Mouse (Mus musculus) midbrain, embryonic 16.5 days (tissue): ENCODE data around the gene Izumo2. TPM values are rescaled to one million over a fixed set of nuclear protein-coding genes. Genes with fewer than 3 reads are reported as not detected.
"Not testable (repeated sequence)": the region's sequence is repeated elsewhere in the genome, so short reads cannot be mapped to it uniquely, and the experiment has no call there.

Experiments used
- ATAC-seq: fragments of 200-750 bp; cut with Nextera tagmentation; 2 replicates; pipeline ENCODE4 v1.8.0; 2017; ENCODE audit warnings: moderate TSS enrichment
- H3K27ac ChIP-seq: fragments of 300-500 bp; sonication (generic); 2 replicates; pipeline ENCODE4 v1.5.1; 2014; ENCODE audit warnings: mild to moderate bottlenecking, low read length, mixed read lengths
- H3K27me3 ChIP-seq: fragments of 300-500 bp; sonication (generic); 2 replicates; pipeline ENCODE4 v1.6.1; 2014; ENCODE audit warnings: low read depth, low read length, mixed read lengths; ENCODE audit not compliant: control insufficient read depth, insufficient read depth
- H3K36me3 ChIP-seq: fragments of 300-500 bp; sonication (generic); 2 replicates; pipeline ENCODE4 v1.6.1; 2014; ENCODE audit warnings: mild to moderate bottlenecking, low read length, moderate library complexity, mixed read lengths; ENCODE audit not compliant: control insufficient read depth, insufficient read depth
- H3K4me1 ChIP-seq: fragments of 300-500 bp; sonication (generic); 2 replicates; pipeline ENCODE4 v1.6.1; 2014; ENCODE audit warnings: mild to moderate bottlenecking, low read length, mixed read lengths; ENCODE audit not compliant: control insufficient read depth, insufficient read depth
- H3K4me2 ChIP-seq: fragments of 300-500 bp; sonication (generic); 2 replicates; pipeline ENCODE4 v1.6.1; 2014; ENCODE audit warnings: mild to moderate bottlenecking, low read length, mixed read lengths
- H3K4me3 ChIP-seq: fragments of 300-500 bp; sonication (generic); 2 replicates; pipeline ENCODE4 v1.5.1; 2014; ENCODE audit warnings: low read depth, mild to moderate bottlenecking, low read length, moderate library complexity, mixed read lengths
- H3K9ac ChIP-seq: fragments of 300-500 bp; sonication (generic); 2 replicates; pipeline ENCODE4 v1.6.1; 2014; ENCODE audit warnings: low read depth, low read length, mixed read lengths
- H3K9me3 ChIP-seq: fragments of 300-500 bp; sonication (generic); replicated peaks from 2 replicates; pipeline ENCODE4 v1.6.1; 2014; ENCODE audit warnings: mild to moderate bottlenecking, low read length, mixed read lengths; ENCODE audit not compliant: control insufficient read depth, poor library complexity, severe bottlenecking
- WGBS: fragments of 180-500 bp; shearing (Covaris S2); extraction: QIAGEN DNeasy Blood & Tissue Kit; methylation state at CpG from one replicate; pipeline ENCODE4 v1.1.7; 2014; 5-methylcytosine and 5-hydroxymethylcytosine counted together
- polyA plus RNA-seq: library from polyadenylated mRNA; unstranded; fragments of >200 nt; fragmentation: Nextera tagmentation; extraction: Ambion mirVana; gene quantifications from 2 replicates; pipeline ENCODE4 v1.2.1, GENCODE M21; 2015

Izumo2 gene
- polyA plus RNA-seq, 1 experiment from 2014 or later = not detected

DNA sequence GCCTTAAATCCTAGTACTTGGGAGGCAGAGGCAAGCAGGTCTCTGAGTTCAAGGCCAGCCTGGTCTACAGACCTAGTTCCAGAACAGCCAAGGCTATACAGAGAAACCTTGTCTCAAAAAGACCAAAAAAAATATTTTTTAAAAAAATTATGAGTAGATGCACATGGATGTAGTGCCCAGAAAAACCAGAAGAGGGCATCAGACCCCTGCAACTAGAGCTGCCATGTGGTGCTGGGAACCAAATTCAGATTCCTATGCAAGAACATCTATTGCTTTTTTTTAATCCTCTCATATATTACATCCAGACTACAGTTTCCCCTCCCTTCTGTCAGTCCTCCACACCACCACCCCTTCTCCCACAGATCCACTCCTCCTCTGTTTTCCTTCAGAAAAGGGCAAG lies 2.2 kb upstream of the Izumo2 start:
- no peak overlapping the region for H3K27ac ChIP-seq
- H3K9me3 ChIP-seq = no peaks in the 10 kb centered on the region
- H3K36me3 ChIP-seq = no peaks in the 10 kb centered on the region
- no peak overlapping the region for H3K4me2 ChIP-seq
- no peak for ATAC-seq
- no peak overlapping the region for H3K9ac ChIP-seq
- no peaks in the 10 kb centered on the region for H3K27me3 ChIP-seq
- H3K4me1 ChIP-seq = no peaks in the 10 kb centered on the region
- no peak overlapping the region for H3K4me3 ChIP-seq

DNA sequence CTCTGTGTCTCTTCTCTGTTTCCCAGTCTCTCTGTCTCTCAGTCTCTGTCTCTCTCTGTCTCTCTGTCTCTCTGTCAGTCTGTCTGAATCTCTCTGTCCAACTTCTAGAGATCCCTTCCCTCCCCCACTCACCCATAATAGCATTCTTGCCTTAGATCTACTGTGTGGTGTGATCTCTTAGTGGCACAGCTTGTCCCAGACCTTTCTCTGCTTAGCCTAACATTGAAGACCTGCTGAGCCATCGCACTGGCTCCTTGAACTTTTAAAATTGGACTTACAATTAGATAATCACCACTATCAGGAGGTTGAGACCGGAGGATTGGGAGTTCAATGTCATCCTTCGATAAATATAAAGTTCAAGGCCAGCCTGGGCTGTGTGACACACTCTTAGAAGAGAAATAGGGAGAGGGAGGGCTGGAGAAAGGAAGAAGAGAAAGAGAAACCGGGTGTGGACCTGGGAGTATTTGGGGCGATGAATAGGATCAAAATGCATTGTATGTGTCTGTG lies 1.3 kb upstream of the Izumo2 start:
- Histone ChIP-seq H3K4me2 (no peak overlapping the region), H3K4me1 (no peaks in the 10 kb centered on the region), H3K36me3 (no peaks in the 10 kb centered on the region), H3K9me3 (no peaks in the 10 kb centered on the region), H3K27ac (no peak overlapping the region), H3K4me3 (no peak overlapping the region), H3K9ac (no peak overlapping the region), H3K27me3 (no peaks in the 10 kb centered on the region)
- no peak for ATAC-seq
- WGBS = 88% methylated on average over 5 of the region's 5 CpGs

DNA sequence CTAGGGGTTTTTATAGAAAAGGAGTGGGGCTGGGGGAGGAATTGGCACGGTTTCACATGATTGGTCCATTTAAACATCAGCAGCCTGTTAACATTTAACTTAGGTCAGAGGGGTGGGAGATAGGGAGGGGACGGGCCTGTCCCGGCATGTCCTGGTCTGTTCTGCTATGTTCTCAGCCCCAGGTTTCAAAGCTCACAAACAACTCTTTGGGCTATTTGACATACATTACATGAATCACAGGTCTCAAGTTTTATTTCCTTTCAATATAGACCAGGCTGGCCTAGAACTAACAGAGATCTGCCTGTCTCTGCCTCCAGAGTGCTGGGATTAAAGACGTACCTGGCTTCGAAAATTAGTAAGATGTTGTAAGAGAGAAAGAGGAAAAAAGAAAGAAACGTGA lies 449 bp upstream of the Izumo2 start:
- ATAC-seq, H3K4me1 ChIP-seq, H3K4me3 ChIP-seq, H3K9me3 ChIP-seq, H3K27me3 ChIP-seq, H3K4me2 ChIP-seq, H3K36me3 ChIP-seq, H3K9ac ChIP-seq, H3K27ac ChIP-seq: not testable (repeated sequence)
- 96% methylated on average over 5 of the region's 6 CpGs for WGBS

DNA sequence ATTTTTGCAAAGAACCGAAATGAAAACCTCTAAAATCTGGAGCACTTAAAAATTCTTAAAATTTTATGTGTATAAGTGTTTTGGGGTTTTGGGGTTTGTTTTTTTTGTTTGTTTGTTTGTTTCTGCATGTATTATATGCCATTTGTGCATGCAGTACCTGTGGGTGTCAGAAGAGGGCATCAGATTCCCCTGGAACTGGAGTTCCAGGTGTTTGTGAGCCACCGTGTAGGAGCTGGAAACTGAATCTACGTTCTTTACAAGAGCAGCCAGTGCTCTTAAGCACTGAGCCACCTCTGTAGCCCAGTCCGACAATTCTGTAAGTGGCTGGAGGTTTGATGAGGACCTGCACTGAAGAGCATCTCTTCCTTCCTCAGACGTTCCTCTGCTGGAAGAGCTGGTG lies 1.3 kb downstream of the Izumo2 start:
- H3K4me2 ChIP-seq = no peak overlapping the region
- no peak overlapping the region for H3K4me3 ChIP-seq
- H3K9me3 ChIP-seq = no peaks in the 10 kb centered on the region
- H3K36me3 ChIP-seq = no peaks in the 10 kb centered on the region
- H3K4me1 ChIP-seq = no peaks in the 10 kb centered on the region
- no peak overlapping the region for H3K27ac ChIP-seq
- no peaks in the 10 kb centered on the region for H3K27me3 ChIP-seq
- WGBS = 86% methylated on average over 5 of the region's 5 CpGs
- ATAC-seq = no peak
- H3K9ac ChIP-seq = no peak overlapping the region

DNA sequence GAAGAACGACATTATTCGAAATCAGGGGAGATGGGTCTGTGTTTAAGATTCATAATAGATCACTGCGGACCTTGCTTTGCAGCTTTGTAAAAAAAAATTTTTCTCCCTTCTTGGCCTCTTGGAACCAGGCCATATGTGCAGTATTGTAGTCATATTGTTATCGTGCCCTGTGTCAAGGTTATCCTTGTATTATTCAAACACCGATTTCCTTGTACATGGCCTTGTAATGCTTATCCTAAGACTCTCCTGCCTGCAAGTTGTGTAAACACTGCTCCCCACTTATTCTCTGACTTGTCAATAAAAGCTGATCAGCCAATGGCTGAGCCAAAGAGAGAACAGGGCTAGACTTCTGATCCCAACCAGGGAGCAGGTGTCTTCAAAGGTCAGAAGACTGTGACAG lies 13.5 kb downstream of the Izumo2 start:
- no peaks in the 10 kb centered on the region for H3K9me3 ChIP-seq
- no peak overlapping the region for H3K27ac ChIP-seq
- no peak for ATAC-seq
- H3K4me2 ChIP-seq = no peak overlapping the region
- H3K27me3 ChIP-seq = no peaks in the 10 kb centered on the region
- H3K4me1 ChIP-seq = no peaks in the 10 kb centered on the region; the same call in 1 of the 2 replicates
- no peaks in the 10 kb centered on the region for H3K36me3 ChIP-seq
- H3K9ac ChIP-seq = no peak overlapping the region
- 75% methylated on average over 5 of the region's 5 CpGs for WGBS
- H3K4me3 ChIP-seq = no peak overlapping the region

DNA sequence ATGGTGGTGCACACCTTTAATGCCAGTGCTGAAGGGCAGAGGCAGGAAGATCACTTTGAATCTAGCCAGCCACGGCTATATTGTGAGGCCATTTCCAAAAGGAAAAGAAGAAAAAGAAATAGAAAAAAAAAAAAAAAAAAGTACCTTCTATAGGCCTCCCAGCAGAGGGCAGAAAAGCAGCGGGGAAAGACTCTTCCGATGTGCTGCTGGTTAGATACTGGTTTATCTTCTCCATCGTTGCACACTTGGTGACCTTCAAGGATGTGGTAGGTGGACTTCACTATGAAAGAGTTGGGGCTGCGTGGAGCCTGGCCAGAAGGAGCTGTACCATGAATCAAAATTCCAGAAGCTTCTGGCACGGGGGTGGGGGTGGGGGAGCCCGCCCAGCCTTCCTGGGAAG lies 15.8 kb downstream of the Izumo2 start:
- 19% methylated on average over 7 of the region's 7 CpGs for WGBS
- H3K4me2 ChIP-seq = 0 out of 2 replicates have a peak overlapping the region, but pooled peaks have one; percentile 14
- no peak overlapping the region for H3K27ac ChIP-seq
- H3K4me1 ChIP-seq = no peaks in the 10 kb centered on the region; the same call in 1 of the 2 replicates
- no peak for ATAC-seq
- no peak overlapping the region for H3K4me3 ChIP-seq
- H3K27me3 ChIP-seq = no peaks in the 10 kb centered on the region
- no peaks in the 10 kb centered on the region for H3K36me3 ChIP-seq
- H3K9me3 ChIP-seq = no peaks in the 10 kb centered on the region; the same call in 1 of the 2 replicates
- no peak overlapping the region for H3K9ac ChIP-seq

DNA sequence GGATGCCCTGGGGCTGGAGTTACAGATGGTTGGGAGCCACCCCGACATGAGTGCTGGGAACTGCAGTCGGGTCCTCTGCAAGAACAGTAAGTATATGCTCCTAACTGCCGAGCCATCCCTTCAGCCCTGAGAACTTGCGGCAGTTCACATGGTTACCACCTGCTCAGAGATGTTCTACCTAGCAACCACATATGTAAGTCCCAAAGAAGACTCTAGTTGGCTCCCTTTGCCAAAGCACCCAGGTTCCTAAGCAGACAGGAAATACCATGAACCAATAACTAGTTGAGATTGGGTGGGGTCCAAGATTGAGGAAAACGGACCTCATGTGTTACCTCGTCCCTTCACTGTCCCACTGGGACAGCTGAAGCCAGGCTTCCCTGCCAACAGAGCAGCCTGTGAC lies 17.8 kb downstream of the Izumo2 start:
- H3K4me2 ChIP-seq = no peak overlapping the region
- no peak overlapping the region for H3K27ac ChIP-seq
- H3K4me1 ChIP-seq = no peaks in the 10 kb centered on the region; the same call in 1 of the 2 replicates
- H3K4me3 ChIP-seq = no peak overlapping the region
- no peak for ATAC-seq
- 73% methylated on average over 6 of the region's 6 CpGs for WGBS
- H3K9me3 ChIP-seq = no peaks in the 10 kb centered on the region; the same call in 1 of the 2 replicates
- no peaks in the 10 kb centered on the region for H3K36me3 ChIP-seq
- no peak overlapping the region for H3K9ac ChIP-seq
- H3K27me3 ChIP-seq = no peaks in the 10 kb centered on the region

DNA sequence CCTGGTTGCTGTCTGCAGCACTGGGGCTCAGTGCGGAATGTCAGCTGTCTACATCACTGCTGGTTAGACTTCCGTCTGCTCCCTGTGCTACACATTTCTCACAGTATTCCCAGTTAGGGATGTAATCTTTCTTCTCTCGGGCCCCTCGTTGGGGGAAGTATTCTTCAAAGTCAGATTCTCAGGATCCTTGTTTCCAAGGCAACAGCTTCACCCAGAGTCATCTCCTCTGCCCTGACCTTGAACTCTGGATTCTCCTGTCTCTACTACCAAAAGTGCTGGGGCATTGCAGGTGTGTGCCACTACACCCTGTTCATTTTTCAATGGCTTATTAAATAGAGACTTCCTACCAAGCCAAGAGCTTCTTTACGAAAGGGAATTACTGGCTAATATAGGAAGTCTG lies 18.6 kb downstream of the Izumo2 start:
- Histone ChIP-seq H3K4me1 (no peaks in the 10 kb centered on the region; the same call in 1 of the 2 replicates), H3K36me3 (no peaks in the 10 kb centered on the region), H3K27me3 (no peaks in the 10 kb centered on the region), H3K9me3 (no peaks in the 10 kb centered on the region; the same call in 1 of the 2 replicates), H3K4me3 (no peak overlapping the region), H3K27ac (no peak overlapping the region), H3K4me2 (no peak overlapping the region), H3K9ac (no peak overlapping the region)
- ATAC-seq = no peak
- 55% methylated on average over 5 of the region's 5 CpGs for WGBS

DNA sequence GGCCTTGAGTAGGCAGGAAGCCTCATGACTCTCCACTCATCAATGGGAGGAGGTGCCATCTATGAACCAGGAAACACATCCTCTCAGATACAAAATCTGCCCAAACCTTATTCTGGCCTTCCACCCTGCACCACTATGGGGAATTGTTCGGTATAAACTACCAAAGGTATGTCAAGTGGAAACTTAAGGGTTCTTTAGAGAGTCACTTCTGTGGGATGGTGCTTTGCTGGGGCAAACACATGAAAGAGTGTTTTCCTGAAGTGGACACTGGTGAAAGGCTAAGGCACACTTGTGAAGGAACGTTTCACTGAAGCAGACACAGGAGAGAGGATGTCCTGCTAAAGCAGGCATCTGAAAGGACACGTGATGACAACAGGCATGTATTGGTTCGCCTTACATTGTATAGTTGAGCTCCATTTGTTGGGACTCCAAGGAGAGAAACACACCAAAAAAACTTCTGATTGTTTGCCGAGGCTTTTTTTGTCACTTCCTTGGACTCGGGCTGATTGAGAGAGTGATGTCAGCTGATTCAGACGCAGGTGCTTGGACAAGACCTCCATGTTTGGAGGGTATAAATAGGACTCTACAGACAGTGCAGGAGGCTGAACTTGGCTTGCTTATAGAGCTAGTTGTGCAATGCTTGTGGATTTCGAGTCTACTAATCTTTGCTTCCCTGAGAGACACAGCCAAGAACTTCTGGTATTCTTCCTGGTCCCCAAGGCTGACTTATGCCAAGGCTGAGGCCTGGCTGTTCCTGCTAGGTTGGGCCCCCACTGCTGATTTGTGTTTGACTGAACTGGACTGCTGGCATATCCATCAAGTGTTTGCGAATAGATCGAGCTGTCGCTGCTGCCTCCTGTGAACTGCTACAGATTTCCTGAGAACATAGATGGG lies 19.8 kb downstream of the Izumo2 start:
- Histone ChIP-seq H3K27ac (no peak overlapping the region), H3K27me3 (no peaks in the 10 kb centered on the region), H3K9ac (no peak overlapping the region), H3K4me3 (no peak overlapping the region), H3K4me2 (no peak overlapping the region), H3K36me3 (no peaks in the 10 kb centered on the region), H3K4me1 (no peaks in the 10 kb centered on the region; the same call in 1 of the 2 replicates), H3K9me3 (no peaks in the 10 kb centered on the region; the same call in 1 of the 2 replicates)
- ATAC-seq = no peak
- WGBS = 90% methylated on average over 11 of the region's 11 CpGs
